Mouse (Mus musculus): ENCODE measurements around the gene Megf6. TPM values are rescaled to one million over a fixed set of nuclear protein-coding genes. Genes with fewer than 3 reads are reported as not detected.

Megf6 gene
- polyA plus RNA-seq, 1 experiment from 2014 or later = 25.2 TPM

DNA sequence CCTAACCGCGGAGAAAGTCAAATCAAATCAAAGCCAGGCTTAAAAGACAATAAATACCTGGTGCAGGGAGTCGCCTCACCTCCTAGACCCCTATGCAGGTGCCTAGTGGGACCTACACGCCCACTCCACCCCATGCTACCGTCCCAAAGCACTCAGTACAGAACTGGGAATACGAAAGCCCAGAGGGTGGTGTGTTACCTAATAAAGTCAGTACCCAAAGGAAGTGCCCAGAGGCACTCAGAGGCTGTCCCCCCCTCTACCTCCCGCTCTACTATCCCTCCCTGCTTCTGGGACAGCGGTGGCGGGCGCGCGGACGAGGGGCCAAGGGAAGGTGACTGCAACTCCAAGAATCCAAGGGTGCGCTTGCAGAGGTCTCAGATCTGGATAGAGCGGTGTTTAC, 509 bp upstream of the Megf6 start:
- ATAC-seq (ENCODE audit: insufficient read depth, low FRiP score) = no peak
- Histone ChIP-seq H3K4me2 (ENCODE audit: low read depth, low read length) (peak overlapping the region; percentile 80), H3K9me3 (replicated peaks; ENCODE audit: control insufficient read depth, low read length) (no peaks in the 10 kb centered on the region), H3K27me3 (ENCODE audit: control insufficient read depth, insufficient read depth, low read length) (peaks cover 50% of the 10 kb centered on the region), H3K27ac (ENCODE audit: low read length) (no peak overlapping the region), H3K4me1 (ENCODE audit: control insufficient read depth, insufficient read depth, low read length) (peaks cover 7% of the 10 kb centered on the region), H3K4me3 (replicated peaks; ENCODE audit: low read length) (peak overlapping the region; percentile 53), H3K36me3 (ENCODE audit: control insufficient read depth, insufficient read depth, low read length) (no peaks in the 10 kb centered on the region), H3K9ac (ENCODE audit: low read length) (peak overlapping the region; percentile 24; the same call in 1 of the 2 replicates)
- under 1% methylated on average over 15 of the region's 15 CpGs for WGBS

DNA sequence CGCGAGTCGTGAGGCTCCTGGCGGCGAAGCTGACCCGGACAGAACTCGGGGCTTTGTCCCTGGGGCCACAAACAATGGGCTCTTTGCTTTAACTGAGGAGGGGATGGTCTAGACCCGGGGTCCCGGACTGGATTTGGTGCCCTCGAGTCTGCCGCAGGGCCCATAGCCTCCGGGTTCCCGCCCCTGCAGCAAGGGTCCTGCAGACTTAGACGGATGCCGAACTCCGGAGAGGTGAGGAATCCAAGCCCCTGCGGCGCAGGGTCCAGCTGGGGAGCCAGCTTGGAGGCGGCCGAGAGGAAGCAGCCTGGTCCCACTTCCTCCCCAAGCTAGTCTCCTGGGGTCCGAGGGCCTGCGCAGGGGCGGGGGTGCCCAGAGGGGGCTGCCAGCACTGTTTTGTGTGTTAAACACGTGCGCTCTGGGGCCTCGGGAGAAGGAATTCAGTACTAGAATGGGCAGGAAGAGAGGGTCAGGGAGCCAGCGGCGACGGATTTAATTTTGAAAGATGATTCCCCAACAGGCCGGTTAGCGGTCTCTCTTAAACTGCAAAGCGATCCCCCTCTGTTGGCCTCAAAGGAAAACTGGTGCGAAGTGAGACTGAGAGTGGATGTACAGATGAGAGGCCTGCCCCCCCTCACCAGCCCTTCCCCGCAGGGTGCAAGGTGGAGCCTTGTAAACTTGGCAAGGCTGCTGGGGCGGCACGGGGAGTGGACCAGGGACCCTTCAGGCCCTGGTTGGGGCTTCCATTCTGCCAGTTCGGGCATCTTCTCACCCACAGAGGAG, 811 bp downstream of the Megf6 start:
- peaks cover 50% of the 10 kb centered on the region for H3K27me3 ChIP-seq (ENCODE audit: control insufficient read depth, insufficient read depth, low read length)
- H3K4me2 ChIP-seq (ENCODE audit: low read depth, low read length) = peak overlapping the region; percentile 80
- peaks cover 11% of the 10 kb centered on the region for H3K4me1 ChIP-seq (ENCODE audit: control insufficient read depth, insufficient read depth, low read length)
- H3K36me3 ChIP-seq (ENCODE audit: control insufficient read depth, insufficient read depth, low read length) = no peaks in the 10 kb centered on the region
- peak overlapping the region; percentile 53 for H3K4me3 ChIP-seq (replicated peaks; ENCODE audit: low read length)
- no peak for ATAC-seq (ENCODE audit: insufficient read depth, low FRiP score)
- H3K9ac ChIP-seq (ENCODE audit: low read length) = peak overlapping the region; percentile 57
- no peak overlapping the region for H3K27ac ChIP-seq (ENCODE audit: low read length)
- WGBS = 1% methylated on average over 37 of the region's 37 CpGs
- no peaks in the 10 kb centered on the region for H3K9me3 ChIP-seq (replicated peaks; ENCODE audit: control insufficient read depth, low read length)

DNA sequence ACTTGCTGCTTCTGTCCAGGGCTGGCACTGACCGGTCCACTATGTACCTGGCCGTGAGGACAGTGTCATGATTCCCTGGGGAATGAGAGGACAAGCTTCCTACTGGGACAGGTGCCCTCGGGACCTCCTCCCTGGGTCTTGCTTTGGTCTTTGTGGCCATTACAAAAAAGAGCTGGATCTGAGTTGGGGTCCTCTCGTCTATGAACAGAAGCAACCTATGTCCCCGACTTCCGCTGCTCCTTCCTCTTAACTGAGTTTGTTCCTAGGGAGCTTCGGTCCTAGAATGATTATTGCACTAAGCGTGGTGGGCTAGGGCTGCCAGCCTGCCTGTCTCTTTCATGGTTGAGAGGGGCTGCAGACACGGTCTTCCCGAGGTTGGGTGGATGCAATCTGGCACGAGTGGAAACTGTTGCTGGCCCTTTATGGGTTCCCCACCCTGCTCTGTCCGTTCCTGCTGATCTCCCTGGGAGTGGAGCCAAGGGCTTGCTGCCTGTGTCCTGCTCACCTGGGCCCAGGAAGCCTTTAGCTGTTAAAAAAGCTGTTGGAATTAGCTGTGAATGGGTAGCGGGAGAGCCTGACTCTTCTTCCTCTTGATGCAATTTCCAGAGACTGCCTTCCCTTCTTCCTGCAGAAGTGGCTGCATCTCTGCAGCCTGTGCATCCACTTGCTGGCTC, 1.5 kb downstream of the Megf6 start:
- peak overlapping the region; percentile 80 for H3K4me2 ChIP-seq (ENCODE audit: low read depth, low read length)
- H3K9ac ChIP-seq (ENCODE audit: low read length) = peak overlapping the region; percentile 47; the same call in 1 of the 2 replicates
- no peaks in the 10 kb centered on the region for H3K9me3 ChIP-seq (replicated peaks; ENCODE audit: control insufficient read depth, low read length)
- ATAC-seq (ENCODE audit: insufficient read depth, low FRiP score) = no peak
- H3K27me3 ChIP-seq (ENCODE audit: control insufficient read depth, insufficient read depth, low read length) = peaks cover 50% of the 10 kb centered on the region
- peak overlapping the region; percentile 53 for H3K4me3 ChIP-seq (replicated peaks; ENCODE audit: low read length)
- peaks cover 11% of the 10 kb centered on the region for H3K4me1 ChIP-seq (ENCODE audit: control insufficient read depth, insufficient read depth, low read length)
- H3K27ac ChIP-seq (ENCODE audit: low read length) = no peak overlapping the region
- WGBS = 43% methylated on average over 13 of the region's 13 CpGs
- H3K36me3 ChIP-seq (ENCODE audit: control insufficient read depth, insufficient read depth, low read length) = no peaks in the 10 kb centered on the region

DNA sequence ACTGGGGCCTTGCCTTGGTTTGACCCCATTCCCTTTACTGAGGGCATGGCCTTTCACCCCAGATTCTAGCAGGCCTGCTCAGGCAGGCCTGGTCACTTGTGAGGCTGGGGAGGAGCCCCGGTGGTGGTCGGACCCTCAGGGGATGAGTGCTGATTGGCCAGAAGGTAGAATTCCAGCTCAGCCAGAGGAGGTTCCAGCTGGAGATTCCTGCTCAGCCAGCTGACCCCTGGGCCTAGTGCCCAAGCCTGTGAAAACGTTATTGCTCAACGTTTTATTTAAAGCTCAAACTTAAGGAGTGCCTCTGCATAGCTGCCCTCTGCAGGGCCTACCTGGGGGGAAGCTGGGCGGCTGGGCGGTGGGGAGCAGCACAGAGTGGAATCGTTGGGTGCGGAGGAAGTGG, 6.7 kb downstream of the Megf6 start:
- no peak overlapping the region for H3K9ac ChIP-seq (ENCODE audit: low read length)
- H3K9me3 ChIP-seq (replicated peaks; ENCODE audit: control insufficient read depth, low read length) = no peaks in the 10 kb centered on the region
- no peak for ATAC-seq (ENCODE audit: insufficient read depth, low FRiP score)
- no peak overlapping the region for H3K4me2 ChIP-seq (ENCODE audit: low read depth, low read length)
- no peak overlapping the region for H3K27ac ChIP-seq (ENCODE audit: low read length)
- no peaks in the 10 kb centered on the region for H3K36me3 ChIP-seq (ENCODE audit: control insufficient read depth, insufficient read depth, low read length)
- peaks cover 12% of the 10 kb centered on the region for H3K27me3 ChIP-seq (ENCODE audit: control insufficient read depth, insufficient read depth, low read length)
- no peak overlapping the region for H3K4me3 ChIP-seq (replicated peaks; ENCODE audit: low read length)
- H3K4me1 ChIP-seq (ENCODE audit: control insufficient read depth, insufficient read depth, low read length) = 0 out of 2 replicates have a peak, but pooled peaks cover 5% of the 10 kb centered on the region
- 58% methylated on average over 8 of the region's 8 CpGs for WGBS

DNA sequence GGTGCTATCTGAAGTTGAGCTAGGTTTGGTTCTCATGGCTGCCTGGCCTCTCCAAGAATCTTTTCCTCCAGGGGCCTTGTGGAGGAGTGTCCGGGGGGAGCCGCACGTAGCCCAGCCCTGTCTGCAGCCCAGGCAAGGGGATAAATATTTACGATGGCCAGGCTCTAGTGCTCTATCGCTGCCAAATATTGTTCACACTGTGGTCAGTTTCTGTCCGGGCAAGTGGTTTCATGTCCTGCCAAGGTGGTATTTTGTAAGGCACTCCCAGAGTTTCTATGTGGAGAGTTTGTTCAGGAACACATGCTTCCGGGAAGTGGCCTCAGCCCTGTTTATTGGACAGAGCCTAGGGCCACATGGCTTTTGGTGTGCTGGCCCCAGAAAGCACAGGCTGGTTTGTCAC, 10.5 kb downstream of the Megf6 start:
- Histone ChIP-seq H3K27ac (ENCODE audit: low read length) (no peak overlapping the region), H3K4me3 (replicated peaks; ENCODE audit: low read length) (no peak overlapping the region), H3K4me1 (ENCODE audit: control insufficient read depth, insufficient read depth, low read length) (no peaks in the 10 kb centered on the region), H3K27me3 (ENCODE audit: control insufficient read depth, insufficient read depth, low read length) (no peaks in the 10 kb centered on the region), H3K9me3 (replicated peaks; ENCODE audit: control insufficient read depth, low read length) (no peaks in the 10 kb centered on the region), H3K4me2 (ENCODE audit: low read depth, low read length) (no peak overlapping the region), H3K9ac (ENCODE audit: low read length) (no peak overlapping the region), H3K36me3 (ENCODE audit: control insufficient read depth, insufficient read depth, low read length) (no peaks in the 10 kb centered on the region)
- 58% methylated on average over 7 of the region's 7 CpGs for WGBS
- ATAC-seq (ENCODE audit: insufficient read depth, low FRiP score) = no peak

DNA sequence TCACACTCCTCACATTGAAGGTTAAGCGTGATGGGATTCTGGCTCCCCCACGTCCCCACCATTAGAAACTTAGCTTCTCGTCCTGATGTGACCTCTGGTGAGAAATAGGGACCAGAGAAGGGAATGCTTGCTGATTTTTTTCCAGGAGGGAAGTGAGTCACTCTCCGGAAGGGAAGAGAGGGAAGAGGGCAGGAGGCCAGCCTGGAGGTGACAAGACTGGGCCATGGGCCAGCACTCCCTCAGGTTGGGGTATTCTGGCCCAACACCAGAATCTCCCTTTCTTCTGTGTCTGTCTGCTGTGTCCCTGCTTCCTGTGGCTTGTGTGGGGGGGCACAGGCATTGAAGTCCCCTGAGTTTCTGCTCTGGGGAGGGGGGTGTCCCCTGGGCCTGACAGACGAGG, 13.0 kb downstream of the Megf6 start:
- Histone ChIP-seq H3K36me3 (ENCODE audit: control insufficient read depth, insufficient read depth, low read length) (no peaks in the 10 kb centered on the region), H3K9me3 (replicated peaks; ENCODE audit: control insufficient read depth, low read length) (no peaks in the 10 kb centered on the region), H3K4me2 (ENCODE audit: low read depth, low read length) (no peak overlapping the region), H3K4me3 (replicated peaks; ENCODE audit: low read length) (no peak overlapping the region), H3K27me3 (ENCODE audit: control insufficient read depth, insufficient read depth, low read length) (no peaks in the 10 kb centered on the region), H3K27ac (ENCODE audit: low read length) (no peak overlapping the region), H3K4me1 (ENCODE audit: control insufficient read depth, insufficient read depth, low read length) (no peaks in the 10 kb centered on the region), H3K9ac (ENCODE audit: low read length) (no peak overlapping the region)
- ATAC-seq (ENCODE audit: insufficient read depth, low FRiP score) = no peak
- 70% methylated on average over 5 of the region's 5 CpGs for WGBS

- 62% methylated on average over 5 of the region's 5 CpGs for WGBS
- no peak overlapping the region for H3K27ac ChIP-seq (ENCODE audit: low read length)
- ATAC-seq (ENCODE audit: insufficient read depth, low FRiP score) = no peak
- no peaks in the 10 kb centered on the region for H3K4me1 ChIP-seq (ENCODE audit: control insufficient read depth, insufficient read depth, low read length)
- no peak overlapping the region for H3K9ac ChIP-seq (ENCODE audit: low read length)
- H3K4me3 ChIP-seq (replicated peaks; ENCODE audit: low read length) = no peak overlapping the region
- no peaks in the 10 kb centered on the region for H3K9me3 ChIP-seq (replicated peaks; ENCODE audit: control insufficient read depth, low read length)
- no peaks in the 10 kb centered on the region for H3K36me3 ChIP-seq (ENCODE audit: control insufficient read depth, insufficient read depth, low read length)
- H3K4me2 ChIP-seq (ENCODE audit: low read depth, low read length) = no peak overlapping the region
- no peaks in the 10 kb centered on the region for H3K27me3 ChIP-seq (ENCODE audit: control insufficient read depth, insufficient read depth, low read length)
Observed at GRCm38 (mm10) chr4:154185001-154185400, 14.5 kb downstream of the Megf6 start.

DNA sequence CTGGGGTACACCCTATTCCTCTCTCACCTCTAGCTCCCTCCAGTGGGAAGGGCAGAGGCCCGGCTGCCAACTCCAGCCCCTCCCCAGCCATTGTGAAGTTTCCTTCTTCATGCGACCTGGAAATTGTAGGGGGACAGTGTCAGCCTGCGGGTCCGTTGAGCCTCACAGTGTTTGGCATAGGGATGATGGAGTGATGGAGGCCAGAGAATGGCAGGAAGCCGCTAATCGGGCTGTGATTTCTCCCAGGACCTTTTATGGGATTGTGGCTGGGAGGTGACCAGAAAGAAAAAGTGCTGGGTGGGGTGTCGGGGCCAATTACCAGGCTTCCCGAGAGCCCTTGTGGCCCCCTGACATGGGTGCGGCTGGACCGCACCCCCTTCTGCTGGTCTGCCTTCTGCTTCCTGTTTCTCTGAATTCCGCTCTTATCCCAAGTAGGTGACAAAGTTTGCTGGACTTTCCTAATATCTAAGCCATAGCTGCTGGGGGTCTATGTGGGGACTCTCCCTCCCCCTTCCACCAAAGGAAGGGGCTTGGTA, 15.5 kb downstream of the Megf6 start:
- Histone ChIP-seq H3K27ac (ENCODE audit: low read length) (no peak overlapping the region), H3K36me3 (ENCODE audit: control insufficient read depth, insufficient read depth, low read length) (no peaks in the 10 kb centered on the region), H3K4me1 (ENCODE audit: control insufficient read depth, insufficient read depth, low read length) (no peaks in the 10 kb centered on the region), H3K27me3 (ENCODE audit: control insufficient read depth, insufficient read depth, low read length) (no peaks in the 10 kb centered on the region), H3K4me2 (ENCODE audit: low read depth, low read length) (no peak overlapping the region), H3K9ac (ENCODE audit: low read length) (no peak overlapping the region), H3K4me3 (replicated peaks; ENCODE audit: low read length) (no peak overlapping the region), H3K9me3 (replicated peaks; ENCODE audit: control insufficient read depth, low read length) (no peaks in the 10 kb centered on the region)
- 43% methylated on average over 11 of the region's 11 CpGs for WGBS
- no peak for ATAC-seq (ENCODE audit: insufficient read depth, low FRiP score)

- 68% methylated on average over 8 of the region's 8 CpGs for WGBS
- no peaks in the 10 kb centered on the region for H3K9me3 ChIP-seq (replicated peaks; ENCODE audit: control insufficient read depth, low read length)
- no peak overlapping the region for H3K27ac ChIP-seq (ENCODE audit: low read length)
- H3K4me3 ChIP-seq (replicated peaks; ENCODE audit: low read length) = no peak overlapping the region
- no peak for ATAC-seq (ENCODE audit: insufficient read depth, low FRiP score)
- H3K4me1 ChIP-seq (ENCODE audit: control insufficient read depth, insufficient read depth, low read length) = no peaks in the 10 kb centered on the region
- H3K27me3 ChIP-seq (ENCODE audit: control insufficient read depth, insufficient read depth, low read length) = no peaks in the 10 kb centered on the region
- no peak overlapping the region for H3K4me2 ChIP-seq (ENCODE audit: low read depth, low read length)
- no peaks in the 10 kb centered on the region for H3K36me3 ChIP-seq (ENCODE audit: control insufficient read depth, insufficient read depth, low read length)
- H3K9ac ChIP-seq (ENCODE audit: low read length) = no peak overlapping the region
Observed at GRCm38 (mm10) chr4:154188948-154189347, 18.4 kb downstream of the Megf6 start.

Measured in stomach, embryonic 16.5 days (tissue).